Mouse (Mus musculus): ENCODE measurements at regions not wholly inside any gene's neighbourhood (a gene's known extent, or its start where the extent isn't known, plus 50 kb on each side); places are given as distances from the start of the nearest gene placed in this dataset.

DNA sequence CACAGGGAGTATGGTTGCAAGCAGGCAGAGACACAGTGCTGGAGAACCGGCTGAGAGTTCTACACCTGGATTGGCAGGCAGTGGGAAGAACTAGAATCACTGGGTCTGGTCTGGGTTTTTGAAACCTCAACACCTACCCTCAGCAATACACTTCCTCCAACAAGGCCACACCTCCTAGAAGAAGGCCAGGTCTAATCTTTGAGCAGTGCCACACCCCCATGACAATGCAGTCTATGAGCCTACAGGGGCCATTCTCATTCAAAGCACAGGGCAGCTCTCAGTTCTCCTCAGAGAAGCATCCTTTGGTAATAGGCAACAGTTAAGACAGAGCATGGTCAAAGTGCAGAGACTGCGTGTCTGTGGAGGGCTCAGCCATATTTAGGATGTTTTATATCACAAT is 300.8 kb downstream of the Bbx start:
- no peak for TF ChIP-seq CTCF (IDR thresholded peaks at IDR 0.05; ENCODE audit: low read depth, low read length)
- TF ChIP-seq POLR2A (IDR thresholded peaks at IDR 0.05; ENCODE audit: insufficient read depth, low read length): no peak

Data from ES-Bruce4 (cell line).